Mouse (Mus musculus) G1E-ER4 (cell line): Measurements from ENCODE around the gene Snrpn. TPM values are rescaled to one million over a fixed set of nuclear protein-coding genes. Genes with fewer than 3 reads are reported as not detected.

Experiments
- GATA1 ChIP-seq: IDR thresholded peaks from one replicate; pipeline ENCODE4 v1.8.0; 2012; ENCODE audit warnings: low read length, inconsistent platforms
- polyA plus RNA-seq: library from polyadenylated mRNA; stranded (reverse); fragments of >175 nt; gene quantifications from 2 replicates; pipeline ENCODE4 v1.2.3, GENCODE M21; 2012

Snrpn gene
- polyA plus RNA-seq, result 207 and 265 TPM in 2 replicates

DNA sequence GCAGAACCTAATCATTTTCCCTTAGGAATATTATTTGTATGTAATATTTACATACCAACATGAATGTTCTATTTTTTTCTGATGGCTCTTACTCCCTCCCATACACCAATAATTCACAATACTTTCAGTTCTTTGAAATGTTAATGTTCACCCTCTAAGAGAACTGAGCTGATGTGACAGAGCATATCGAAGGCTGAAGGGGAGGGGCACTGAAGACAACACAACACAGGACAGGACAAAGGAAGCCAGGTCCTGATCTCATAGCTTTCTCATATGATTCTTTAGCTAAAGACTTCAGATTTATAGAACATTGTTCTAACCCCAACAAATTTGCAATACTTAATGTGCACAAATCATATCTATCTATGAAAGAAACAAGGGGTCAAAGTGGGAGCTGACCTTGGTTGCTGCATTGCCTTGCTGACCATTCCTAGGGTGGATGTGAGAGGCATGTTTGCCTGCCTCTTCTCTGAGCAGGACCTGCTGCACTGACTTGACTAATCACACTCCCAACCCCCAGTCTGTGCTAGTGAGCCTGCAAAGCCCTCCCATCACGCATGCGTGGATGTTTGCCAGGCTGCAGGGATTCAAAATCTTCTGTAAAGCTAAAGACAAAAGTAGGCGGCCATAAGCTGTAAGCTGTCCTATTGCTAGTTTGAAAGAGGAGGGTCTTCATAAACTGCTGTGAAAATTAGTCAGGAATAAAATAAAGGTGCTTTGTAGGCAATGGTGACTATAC, at the start of gene Snrpn:
Gene Snrpn, minus strand, starts transcription at position 478 of the 739 bp plus-strand sequence.
- TF ChIP-seq GATA1, result no peak

DNA sequence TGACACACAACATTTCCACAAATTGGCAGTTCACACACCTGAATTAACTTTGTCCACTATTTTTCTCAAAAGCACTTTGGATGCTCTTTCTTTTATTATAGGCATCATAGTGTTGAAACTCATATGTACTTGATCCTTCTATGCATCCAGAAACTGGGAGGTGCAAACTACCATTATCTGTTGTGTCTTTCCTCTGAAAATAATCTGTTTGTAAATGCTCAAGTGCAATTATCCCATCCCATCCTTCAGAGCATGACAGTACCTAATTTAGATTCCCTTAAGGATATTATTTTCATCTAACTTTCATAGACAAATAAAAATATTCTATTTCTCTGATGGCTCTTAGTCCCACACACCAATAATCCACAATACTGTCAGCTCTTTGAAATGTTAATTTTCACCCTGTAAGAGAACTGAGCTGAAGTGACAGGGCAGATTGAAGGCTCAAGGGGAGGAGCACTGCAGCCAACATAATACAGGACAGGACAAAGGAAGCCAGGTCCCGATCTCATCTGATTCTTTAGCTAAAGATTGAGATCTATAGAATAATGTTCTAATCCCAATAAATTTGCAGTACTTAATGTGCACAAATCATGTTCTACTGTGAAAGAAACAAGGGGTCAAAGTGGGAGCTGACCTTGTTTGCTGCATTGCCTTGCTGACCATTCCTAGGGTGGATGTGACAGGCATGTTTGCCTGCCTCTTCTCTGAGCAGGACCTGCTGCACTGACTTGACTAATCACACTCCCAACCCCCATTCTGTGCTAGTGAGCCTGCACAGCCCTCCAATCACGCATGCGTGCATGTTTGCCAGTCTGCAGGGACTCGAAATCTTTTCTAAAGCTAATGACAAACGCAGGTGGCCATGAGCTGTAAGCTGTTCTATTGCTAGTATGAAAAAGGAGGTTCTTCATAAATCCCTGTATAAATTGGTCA, 30.5 kb upstream of the Snrpn start:
- no peak for TF ChIP-seq GATA1

DNA sequence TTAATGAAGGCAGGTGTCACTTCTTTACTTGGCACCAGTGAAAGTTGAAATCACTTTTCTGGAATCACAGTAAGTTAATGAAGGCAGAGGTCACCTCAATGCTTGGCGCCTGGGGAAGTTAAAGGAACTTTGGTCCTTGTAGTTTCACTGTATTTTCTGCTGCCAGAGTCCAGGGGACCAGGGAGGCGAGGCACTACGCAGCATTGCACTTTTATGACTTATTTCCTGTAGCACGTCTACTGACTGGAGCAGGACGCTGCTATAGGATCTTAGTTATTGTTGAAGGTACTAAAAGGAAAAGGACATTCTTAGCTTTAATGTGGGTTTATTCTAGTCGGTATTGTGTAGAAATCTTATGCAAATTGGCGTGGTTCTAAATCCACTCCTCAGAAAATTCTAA, 14.7 kb downstream of the Snrpn start:
- TF ChIP-seq GATA1, result no peak

DNA sequence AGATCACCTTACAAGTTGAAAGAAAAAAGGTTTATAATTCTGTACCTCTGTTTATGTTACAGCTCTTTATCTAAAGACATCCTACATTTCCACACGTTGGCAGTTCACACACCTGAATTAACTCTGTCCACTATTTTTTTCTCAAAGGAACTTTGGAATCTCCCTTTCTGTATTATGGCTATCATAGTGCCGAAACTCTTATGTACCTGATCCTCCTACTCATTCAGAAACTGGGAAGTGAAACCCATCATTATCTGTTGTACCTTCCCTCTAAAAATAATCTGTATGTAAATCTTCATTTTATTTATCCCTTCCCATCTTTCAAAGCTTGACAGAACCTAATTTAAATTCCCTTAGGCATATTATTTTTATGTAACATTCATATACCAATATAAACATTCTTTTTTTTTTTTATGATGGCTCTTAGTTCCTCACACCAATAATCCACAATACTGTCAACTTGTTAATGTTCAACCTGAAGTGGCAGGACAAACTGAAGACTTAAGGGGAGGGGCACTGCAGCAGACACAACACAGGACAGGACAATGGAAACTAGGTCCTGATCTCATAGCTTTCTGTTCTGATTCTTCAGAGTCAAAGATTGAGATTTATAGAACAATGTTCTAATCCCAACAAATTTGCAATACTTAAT, 17.5 kb downstream of the Snrpn start:
- no peak for TF ChIP-seq GATA1

DNA sequence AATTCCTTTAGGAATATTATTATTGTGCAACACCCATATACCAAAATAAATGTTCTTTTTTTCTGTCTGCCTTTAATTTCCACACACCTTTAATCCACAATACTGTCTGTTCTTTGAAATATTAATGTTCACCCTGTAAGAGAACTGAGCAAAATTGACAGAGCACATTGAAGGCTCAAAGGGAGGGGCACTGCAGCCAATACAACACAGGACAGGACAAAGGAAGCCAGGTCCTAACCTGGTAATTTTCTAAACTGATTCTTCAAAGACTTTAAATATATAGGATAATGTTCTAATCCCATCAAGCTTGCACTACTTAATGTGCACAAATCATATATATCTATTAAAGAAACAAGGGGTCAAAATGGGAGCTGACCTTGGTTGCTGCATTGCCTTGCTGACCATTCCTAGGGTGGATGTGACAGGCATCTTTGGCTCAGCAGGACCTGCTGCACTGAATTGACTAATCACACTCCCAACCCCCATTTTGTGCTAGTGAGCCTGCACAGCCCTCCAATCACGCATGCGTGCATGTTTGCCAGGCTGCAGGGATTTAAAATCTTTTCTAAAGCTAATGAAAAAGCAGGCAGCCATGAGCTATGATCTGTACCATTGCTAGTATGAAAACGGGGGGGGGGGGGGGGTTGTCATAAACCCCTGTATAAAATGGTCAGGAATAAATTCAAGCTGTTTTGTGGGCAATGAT, 42.7 kb downstream of the Snrpn start:
- TF ChIP-seq GATA1, result no peak

DNA sequence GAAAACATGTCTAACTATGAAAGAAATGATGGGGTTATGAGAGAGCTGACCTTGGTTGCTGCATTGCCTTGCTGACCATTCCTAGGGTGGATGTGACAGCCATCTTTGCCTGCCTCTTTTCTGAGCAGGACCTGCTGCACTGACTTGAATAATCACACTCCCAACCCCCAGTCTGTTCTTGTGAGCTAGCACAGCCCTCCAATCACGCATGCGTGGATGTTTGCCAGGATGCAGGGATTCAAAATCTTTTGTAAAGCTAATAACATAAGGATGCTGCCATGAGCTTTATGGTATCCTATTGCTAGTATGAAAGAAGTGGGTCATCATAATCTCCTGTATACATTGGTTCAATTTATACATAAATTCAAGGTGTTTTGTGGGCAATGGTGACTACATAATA, 63.7 kb downstream of the Snrpn start:
- no peak for TF ChIP-seq GATA1

DNA sequence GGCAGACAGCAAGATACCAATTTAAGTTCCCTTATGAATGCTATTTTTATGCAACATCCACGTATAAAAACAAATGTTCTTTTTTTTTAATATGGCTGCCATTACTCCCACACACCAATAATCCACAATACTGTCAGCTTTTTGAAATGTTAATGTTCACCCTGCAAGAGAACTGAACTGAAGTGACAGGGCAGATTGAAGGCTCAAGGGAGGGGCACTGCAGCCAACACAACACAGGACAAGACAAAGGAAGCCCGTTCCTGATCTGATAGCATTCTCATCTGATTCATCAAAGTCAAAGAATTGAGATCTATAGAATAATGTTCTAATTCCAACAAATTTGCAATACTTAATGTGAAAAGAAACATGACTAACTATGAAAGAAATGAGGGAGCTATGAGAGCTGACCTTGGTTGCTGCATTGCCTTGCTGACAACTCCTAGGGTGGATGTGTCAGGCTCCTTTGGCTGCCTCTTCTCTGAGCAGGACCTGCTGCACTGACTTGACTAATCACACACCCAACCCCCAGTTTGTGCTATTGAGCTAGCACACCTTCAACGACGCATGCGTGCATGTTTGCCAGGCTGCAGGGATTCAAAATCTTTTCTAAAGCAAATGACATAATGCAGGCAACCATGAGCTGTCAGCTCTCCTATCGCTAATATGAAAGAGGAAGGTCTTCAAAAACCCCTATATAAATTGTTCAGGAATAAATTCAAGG, 92.4 kb downstream of the Snrpn start:
- TF ChIP-seq GATA1, result no peak

DNA sequence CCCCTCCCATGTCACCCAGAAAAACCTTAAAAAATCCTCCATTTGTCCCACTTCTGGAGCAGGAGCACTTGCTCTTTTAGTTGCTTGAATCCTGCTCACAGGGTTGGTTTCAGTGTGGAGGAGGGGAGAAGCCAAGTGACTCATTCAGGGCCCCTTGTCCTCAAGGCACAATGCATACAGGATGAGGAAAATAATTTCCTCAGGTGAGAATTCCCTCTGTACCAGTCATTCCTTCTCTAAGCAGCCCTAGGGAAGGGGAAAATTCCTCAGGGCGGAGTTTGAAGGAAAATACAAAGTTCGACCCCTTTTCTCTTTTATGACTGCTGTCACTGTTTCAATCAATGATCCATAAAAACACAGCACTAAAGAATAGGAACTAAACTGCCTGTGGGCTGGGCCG, 126.8 kb downstream of the Snrpn start:
- TF ChIP-seq GATA1, result no peak

DNA sequence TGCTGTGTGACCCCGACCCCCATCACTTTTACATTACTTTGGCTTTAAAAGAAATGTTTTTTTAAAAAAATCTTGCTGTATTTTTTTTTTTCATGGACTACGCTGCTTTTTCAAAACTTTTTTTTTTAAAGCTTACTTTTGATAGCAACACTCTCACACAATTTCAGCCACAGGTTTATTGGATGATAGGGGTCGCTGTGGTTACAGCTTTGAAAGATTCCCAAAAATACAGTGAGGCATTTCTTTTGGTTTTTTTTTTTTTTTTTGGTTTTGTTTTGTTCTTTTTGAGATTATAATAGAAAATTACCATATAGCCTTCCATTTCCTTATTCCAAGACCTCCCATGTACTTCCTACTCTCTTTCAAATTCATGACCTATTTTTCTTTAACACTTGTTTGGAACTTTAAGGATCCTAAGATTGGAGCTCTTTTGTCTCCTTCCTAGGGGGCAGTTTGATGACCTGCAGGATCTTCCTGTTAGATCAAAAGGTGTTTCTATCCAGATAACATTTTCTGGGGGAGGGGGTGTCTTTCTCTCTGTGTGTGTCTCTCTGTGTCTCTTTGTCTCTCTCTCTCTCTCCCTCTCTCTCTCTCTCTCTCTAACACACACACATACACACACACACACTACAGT, 132.2 kb downstream of the Snrpn start:
- no peak for TF ChIP-seq GATA1

DNA sequence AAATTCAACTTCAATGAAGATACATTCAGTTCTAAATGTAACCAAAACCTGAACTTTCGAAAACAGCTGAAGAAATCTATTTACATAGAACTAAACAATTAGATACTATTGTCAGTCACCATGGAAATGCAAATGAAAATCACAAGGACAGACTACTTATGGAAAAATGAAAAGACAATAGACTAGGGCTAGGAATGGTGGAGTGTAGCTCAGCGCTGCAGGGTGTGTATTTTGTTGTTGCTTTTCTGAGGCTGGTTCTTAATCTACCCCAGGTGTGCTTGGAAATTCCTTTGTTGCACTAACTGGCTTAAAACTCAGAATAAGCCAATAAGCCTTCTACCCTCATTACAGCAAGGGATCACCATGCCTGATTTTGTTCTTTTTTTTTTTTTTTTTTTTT, 133.8 kb downstream of the Snrpn start:
- TF ChIP-seq GATA1, result no peak

DNA sequence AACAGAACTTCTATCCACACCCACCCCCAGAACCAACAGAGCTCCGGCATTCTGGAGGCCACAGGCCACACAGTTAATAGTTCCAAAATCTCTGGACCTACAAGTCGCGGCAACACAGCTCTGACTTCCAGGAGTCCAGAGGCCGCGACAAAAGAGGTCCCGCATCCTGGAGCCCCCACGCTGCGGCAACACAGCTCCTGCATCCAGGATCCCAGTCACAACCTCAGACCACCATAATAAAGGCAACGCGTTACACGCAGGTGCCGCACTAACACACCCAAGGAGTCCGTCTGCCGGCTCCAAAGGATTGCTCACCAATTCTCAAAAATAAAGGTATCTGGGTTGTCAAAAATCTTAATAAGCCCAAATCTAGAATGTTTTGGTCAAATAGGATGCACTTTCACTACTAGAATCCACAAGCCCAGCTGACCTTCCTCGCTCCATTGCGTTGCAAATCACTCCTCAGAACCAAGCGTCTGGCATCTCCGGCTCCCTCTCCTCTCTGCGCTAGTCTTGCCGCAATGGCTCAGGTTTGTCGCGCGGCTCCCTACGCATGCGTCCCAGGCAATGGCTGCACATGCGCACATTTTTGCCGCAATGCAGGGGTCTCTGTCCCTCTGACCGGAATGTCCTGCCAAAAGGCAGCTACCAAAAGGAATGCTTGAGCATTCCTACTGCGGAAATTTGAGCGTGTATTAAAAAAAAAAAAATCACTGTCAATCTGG, 135.3 kb downstream of the Snrpn start, which contains the start of the genes Snurf and Gm38393:
Gene Snurf, minus strand, starts transcription at position 444 of the 725 bp plus-strand sequence.
Gene Gm38393, minus strand, starts transcription at position 459 of the 725 bp plus-strand sequence.
- no peak for TF ChIP-seq GATA1

DNA sequence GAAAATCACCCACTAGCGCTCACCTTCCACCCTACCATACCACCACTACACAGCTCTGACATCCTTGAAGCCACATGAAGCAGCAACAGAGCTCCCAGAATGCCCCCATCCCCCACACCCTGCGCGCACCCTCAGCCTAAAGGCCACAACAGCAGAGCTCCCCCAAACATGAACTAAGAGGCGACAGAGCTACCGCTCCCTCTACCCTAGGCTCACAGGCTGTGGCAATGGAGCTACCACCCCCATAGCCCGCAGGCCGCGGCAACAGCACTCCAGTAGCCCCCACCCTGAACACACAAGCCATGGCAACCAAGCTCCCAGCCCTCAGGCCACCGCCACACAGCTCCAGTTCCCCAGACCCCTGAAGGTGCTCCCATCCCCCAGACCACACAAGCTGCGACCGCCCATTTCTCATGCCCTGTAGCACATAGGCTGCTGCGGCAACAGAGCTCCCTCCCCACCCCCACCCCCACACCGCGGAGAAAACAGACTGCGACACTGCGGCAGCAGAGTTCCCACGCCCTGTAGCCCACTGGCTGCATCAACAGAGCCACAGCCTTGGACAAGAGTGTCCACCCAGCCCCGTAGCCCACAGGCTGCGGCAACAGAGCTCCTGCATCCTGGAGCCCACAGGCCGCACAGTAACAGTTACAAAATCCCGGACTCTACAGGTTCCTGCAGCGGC, 136.0 kb downstream of the Snrpn start:
- TF ChIP-seq GATA1, result no peak
